Mouse (Mus musculus) embryonic fibroblast, embryonic 13.5 days (primary cell): ENCODE measurements around the gene Cmtm6.

Source experiments
- CTCF ChIP-seq: IDR thresholded peaks from 2 replicates; pipeline ENCODE4 v1.5.1; 2011; ENCODE audit warnings: mild to moderate bottlenecking, control low read depth, low read length, moderate library complexity, borderline replicate concordance; ENCODE audit not compliant: insufficient read depth
- POLR2A ChIP-seq: IDR thresholded peaks from 2 replicates; pipeline ENCODE4 v1.6.1; 2011; ENCODE audit warnings: low read depth, mild to moderate bottlenecking, control low read depth, low read length, moderate library complexity

GRCm38 (mm10) chr9:114745163-114745562 lies 14.2 kb downstream of the Cmtm6 start:
- no peak for TF ChIP-seq POLR2A
- TF ChIP-seq CTCF, result no peak
